7 mouse cellular contexts compared by ENCODE assay signal in genomic region chr1:46808630-46809029, GRCm38 (mm10).
DNase-seq lines count a peak whose midpoint lies in the region; ATAC-seq and TF ChIP-seq lines count a peak whose summit lies in the region.
"Not testable (repeated sequence)": the region's sequence is repeated elsewhere in the genome, so short reads cannot be mapped to it uniquely, and the experiment has no call there.

No protein-coding gene starts in this region.

- H3K4me1 ChIP-seq in CH12.LX (ENCODE audit: control insufficient read depth in 1 of 2, insufficient read depth in 2 of 2), result peaks cover 3 to 12% of the 10 kb centered on the region in 2 experiments; a peak in 2 of 4 replicates
- not testable (repeated sequence) for H3K4me1 ChIP-seq in midbrain, embryonic 11.5 days (ENCODE audit: control insufficient read depth, insufficient read depth, low read length)

- not testable (repeated sequence) for H3K4me3 ChIP-seq in CH12.LX (replicated peaks in 1 of 3; ENCODE audit: low read depth in 2 of 3, low read length in 2 of 3, poor library complexity in 1 of 3); midbrain, embryonic 11.5 days (ENCODE audit: low read depth, low read length)

- dilution Hi-C loops in CH12.LX (cut with MboI; ENCODE audit: extremely low pct_ligation_motif_present, extremely low pct_unique_long_range_greater_than_20kb, low sequenced_read_pairs), result not testable (repeated sequence)

- H3K79me2 ChIP-seq in CH12.LX (replicated peaks; ENCODE audit: control insufficient read depth, extremely low read depth, insufficient read depth, poor library complexity, severe bottlenecking), result not testable (repeated sequence)

- not testable (repeated sequence) for H3K9me3 ChIP-seq in CH12.LX (replicated peaks; ENCODE audit: low read length); midbrain, embryonic 11.5 days (ENCODE audit: control insufficient read depth, low read length)

- WGBS in midbrain, embryonic 11.5 days, result 90% methylated on average over 4 of the region's 4 CpGs

- not testable (repeated sequence) for H3K4me2 ChIP-seq in CH12.LX (ENCODE audit: insufficient read depth, low read depth, poor library complexity, severe bottlenecking); midbrain, embryonic 11.5 days

- not testable (repeated sequence) for TF ChIP-seq POLR2A in CH12.LX (IDR thresholded peaks at IDR 0.05; ENCODE audit: low read depth, low read length)

- not testable (repeated sequence) for DNase-seq in CH12.LX (ENCODE audit: extremely low read depth); Patski (ENCODE audit: low read depth, low spot score)
- peak; percentile 29 for DNase-seq in NIH3T3 (ENCODE audit: low read depth)
- peak; percentile 15 for DNase-seq in fibroblast of lung, adult 2 months (ENCODE audit: low read depth)
- DNase-seq in frontal cortex, postnatal 36 days (ENCODE audit: low spot score in 2 of 2), result peak; percentile 8 to 19
- DNase-seq in midbrain, embryonic 11.5 days (ENCODE audit: low spot score, missing footprints), result peak; percentile 41

- not testable (repeated sequence) for H3K9ac ChIP-seq in CH12.LX (ENCODE audit: insufficient read depth, low read depth); midbrain, embryonic 11.5 days (ENCODE audit: low read length)

- not testable (repeated sequence) for TF ChIP-seq EP300 in CH12.LX (IDR thresholded peaks at IDR 0.05; ENCODE audit: low read length)

- TF ChIP-seq CTCF in CH12.LX (conservative IDR thresholded peaks at IDR 0.05 in 1 of 2, IDR thresholded peaks at IDR 0.05 in 1 of 2; ENCODE audit: low read depth in 2 of 2, low read length in 2 of 2); Patski (IDR thresholded peaks at IDR 0.05): not testable (repeated sequence)

- in situ Hi-C loops in CH12.LX (cut with MboI; ENCODE audit: low pct_ligation_motif_present, low pct_unique_long_range_greater_than_20kb, low sequenced_read_pairs); Patski (cut with MboI; ENCODE audit: low pct_unique_long_range_greater_than_20kb): not testable (repeated sequence)

- peak; percentile 91 for ATAC-seq in Patski
- peak; percentile 44; the same call in 1 of the 2 replicates for ATAC-seq in frontal cortex, adult (ENCODE audit: low TSS enrichment)
- ATAC-seq in midbrain, embryonic 11.5 days (ENCODE audit: low FRiP score), result not testable (repeated sequence)

- TF ChIP-seq RAD21 in CH12.LX (IDR thresholded peaks at IDR 0.05; ENCODE audit: low read depth, low read length), result not testable (repeated sequence)

- not testable (repeated sequence) for H3K27me3 ChIP-seq in CH12.LX (replicated peaks); Patski; midbrain, embryonic 11.5 days (ENCODE audit: control insufficient read depth, insufficient read depth, low read length)

- H3K36me3 ChIP-seq in CH12.LX (replicated peaks in 1 of 2; ENCODE audit: control insufficient read depth in 1 of 2, insufficient read depth in 1 of 2, low read length in 1 of 2); midbrain, embryonic 11.5 days (ENCODE audit: control insufficient read depth, insufficient read depth, low read length): not testable (repeated sequence)

- CTCF ChIA-PET in Patski (lab: Charles Lee), result not testable (repeated sequence)

- not testable (repeated sequence) for H3K27ac ChIP-seq in CH12.LX (ENCODE audit: insufficient read depth, low read depth); midbrain, embryonic 11.5 days (ENCODE audit: low read depth, low read length)

- POLR2A ChIA-PET in Patski (lab: Charles Lee), result not testable (repeated sequence)

TF ChIP-seq in CH12.LX, 34 proteins besides CTCF, POLR2A, EP300 and RAD21:
- 0 out of 2 replicates have a peak, but pooled peaks have one; percentile 24 for TF ChIP-seq BHLHE40 (IDR thresholded peaks at IDR 0.05; ENCODE audit: low read depth, low read length)
